Mouse (Mus musculus) midbrain, embryonic 16.5 days (tissue): ENCODE measurements around the gene Cdhr2. TPM values are rescaled to one million over a fixed set of nuclear protein-coding genes. Genes with fewer than 3 reads are reported as not detected.
A peak's percentile ranks its signal among the peaks of the same experiment; 100 is the strongest.

ENCODE experiments used
- ATAC-seq: fragments of 200-750 bp; cut with Nextera tagmentation; 2 replicates; pipeline ENCODE4 v1.8.0; 2017; ENCODE audit warnings: moderate TSS enrichment
- H3K27ac ChIP-seq: fragments of 300-500 bp; sonication (generic); 2 replicates; pipeline ENCODE4 v1.5.1; 2014; ENCODE audit warnings: mild to moderate bottlenecking, low read length, mixed read lengths
- H3K27me3 ChIP-seq: fragments of 300-500 bp; sonication (generic); 2 replicates; pipeline ENCODE4 v1.6.1; 2014; ENCODE audit warnings: low read depth, low read length, mixed read lengths; ENCODE audit not compliant: control insufficient read depth, insufficient read depth
- H3K36me3 ChIP-seq: fragments of 300-500 bp; sonication (generic); 2 replicates; pipeline ENCODE4 v1.6.1; 2014; ENCODE audit warnings: mild to moderate bottlenecking, low read length, moderate library complexity, mixed read lengths; ENCODE audit not compliant: control insufficient read depth, insufficient read depth
- H3K4me1 ChIP-seq: fragments of 300-500 bp; sonication (generic); 2 replicates; pipeline ENCODE4 v1.6.1; 2014; ENCODE audit warnings: mild to moderate bottlenecking, low read length, mixed read lengths; ENCODE audit not compliant: control insufficient read depth, insufficient read depth
- H3K4me2 ChIP-seq: fragments of 300-500 bp; sonication (generic); 2 replicates; pipeline ENCODE4 v1.6.1; 2014; ENCODE audit warnings: mild to moderate bottlenecking, low read length, mixed read lengths
- H3K4me3 ChIP-seq: fragments of 300-500 bp; sonication (generic); 2 replicates; pipeline ENCODE4 v1.5.1; 2014; ENCODE audit warnings: low read depth, mild to moderate bottlenecking, low read length, moderate library complexity, mixed read lengths
- H3K9ac ChIP-seq: fragments of 300-500 bp; sonication (generic); 2 replicates; pipeline ENCODE4 v1.6.1; 2014; ENCODE audit warnings: low read depth, low read length, mixed read lengths
- H3K9me3 ChIP-seq: fragments of 300-500 bp; sonication (generic); replicated peaks from 2 replicates; pipeline ENCODE4 v1.6.1; 2014; ENCODE audit warnings: mild to moderate bottlenecking, low read length, mixed read lengths; ENCODE audit not compliant: control insufficient read depth, poor library complexity, severe bottlenecking
- WGBS: fragments of 180-500 bp; shearing (Covaris S2); extraction: QIAGEN DNeasy Blood & Tissue Kit; methylation state at CpG from one replicate; pipeline ENCODE4 v1.1.7; 2014; 5-methylcytosine and 5-hydroxymethylcytosine counted together
- polyA plus RNA-seq: library from polyadenylated mRNA; unstranded; fragments of >200 nt; fragmentation: Nextera tagmentation; extraction: Ambion mirVana; gene quantifications from 2 replicates; pipeline ENCODE4 v1.2.1, GENCODE M21; 2015

Cdhr2 gene
- polyA plus RNA-seq, 1 experiment from 2014 or later, result 0.36 TPM

GRCm38 (mm10) chr13:54754169-54755080 is 53.2 kb downstream of the Cdhr2 start:
- peaks cover 3% of the 10 kb centered on the region; the same call in 1 of the 2 replicates for H3K27me3 ChIP-seq
- no peak overlapping the region for H3K4me2 ChIP-seq
- WGBS, result 33% methylated on average over 12 of the region's 12 CpGs
- peaks cover 34% of the 10 kb centered on the region for H3K4me1 ChIP-seq
- ATAC-seq, result no peak
- H3K36me3 ChIP-seq, result no peaks in the 10 kb centered on the region
- no peak overlapping the region for H3K4me3 ChIP-seq
- H3K9ac ChIP-seq, result no peak overlapping the region
- H3K9me3 ChIP-seq, result no peaks in the 10 kb centered on the region
- no peak overlapping the region for H3K27ac ChIP-seq

- Histone ChIP-seq H3K4me3 (no peak overlapping the region), H3K4me2 (peak overlapping the region; percentile 27; the same call in 1 of the 2 replicates), H3K4me1 (peaks cover 35% of the 10 kb centered on the region), H3K9ac (peak overlapping the region; percentile 33; the same call in 1 of the 2 replicates), H3K27ac (peak overlapping the region; percentile 66), H3K27me3 (peaks cover 3% of the 10 kb centered on the region; the same call in 1 of the 2 replicates), H3K9me3 (no peaks in the 10 kb centered on the region), H3K36me3 (no peaks in the 10 kb centered on the region)
- 15% methylated on average over 9 of the region's 9 CpGs for WGBS
- ATAC-seq, result no peak
These were observed 54.1 kb downstream of the Cdhr2 start for GRCm38 (mm10) chr13:54755201-54755830.

- Histone ChIP-seq H3K4me1 (peaks cover 37% of the 10 kb centered on the region), H3K9ac (no peak overlapping the region), H3K27me3 (0 out of 2 replicates have a peak, but pooled peaks cover under 1% of the 10 kb centered on the region), H3K9me3 (no peaks in the 10 kb centered on the region), H3K4me2 (no peak overlapping the region), H3K4me3 (no peak overlapping the region), H3K27ac (no peak overlapping the region), H3K36me3 (no peaks in the 10 kb centered on the region)
- ATAC-seq, result no peak
- WGBS, result 91% methylated on average over 8 of the region's 8 CpGs
These were observed 55.0 kb downstream of the Cdhr2 start for GRCm38 (mm10) chr13:54756156-54756712.

- Histone ChIP-seq H3K4me1 (peaks cover 37% of the 10 kb centered on the region), H3K4me2 (peak overlapping the region; percentile 70), H3K27ac (peak overlapping the region; percentile 91), H3K9ac (peak overlapping the region; percentile 65), H3K27me3 (no peaks in the 10 kb centered on the region), H3K9me3 (no peaks in the 10 kb centered on the region), H3K4me3 (peak overlapping the region; percentile 42), H3K36me3 (no peaks in the 10 kb centered on the region)
- no peak for ATAC-seq
- WGBS, result 27% methylated on average over 10 of the region's 10 CpGs
These were observed 56.0 kb downstream of the Cdhr2 start for GRCm38 (mm10) chr13:54757093-54757830.

GRCm38 (mm10) chr13:54758045-54758755 is 56.9 kb downstream of the Cdhr2 start:
- under 1% methylated on average over 43 of the region's 43 CpGs for WGBS
- Histone ChIP-seq H3K27me3 (peaks cover 3% of the 10 kb centered on the region), H3K27ac (peak overlapping the region; percentile 91), H3K4me2 (peak overlapping the region; percentile 70), H3K4me3 (peak overlapping the region; percentile 42), H3K36me3 (no peaks in the 10 kb centered on the region), H3K4me1 (peaks cover 33% of the 10 kb centered on the region), H3K9ac (peak overlapping the region; percentile 65), H3K9me3 (no peaks in the 10 kb centered on the region)
- peak; percentile 85 for ATAC-seq

GRCm38 (mm10) chr13:54758756-54759470 is 57.7 kb downstream of the Cdhr2 start:
- H3K9me3 ChIP-seq, result no peaks in the 10 kb centered on the region
- H3K9ac ChIP-seq, result peak overlapping the region; percentile 65
- H3K27ac ChIP-seq, result peak overlapping the region; percentile 91
- H3K4me2 ChIP-seq, result peak overlapping the region; percentile 70
- no peaks in the 10 kb centered on the region for H3K36me3 ChIP-seq
- peaks cover 33% of the 10 kb centered on the region for H3K4me1 ChIP-seq
- H3K4me3 ChIP-seq, result peak overlapping the region; percentile 42
- no peak; the same call in none of the 2 replicates for ATAC-seq
- peaks cover 11% of the 10 kb centered on the region for H3K27me3 ChIP-seq
- WGBS, result under 1% methylated on average over 29 of the region's 29 CpGs

- no peaks in the 10 kb centered on the region for H3K9me3 ChIP-seq
- H3K9ac ChIP-seq, result peak overlapping the region; percentile 65
- H3K4me2 ChIP-seq, result peak overlapping the region; percentile 70
- peaks cover 14% of the 10 kb centered on the region for H3K27me3 ChIP-seq
- no peaks in the 10 kb centered on the region for H3K36me3 ChIP-seq
- H3K27ac ChIP-seq, result no peak overlapping the region
- H3K4me3 ChIP-seq, result peak overlapping the region; percentile 42
- WGBS, result 10% methylated on average over 7 of the region's 7 CpGs
- H3K4me1 ChIP-seq, result peaks cover 34% of the 10 kb centered on the region
- no peak for ATAC-seq
These were observed 58.2 kb downstream of the Cdhr2 start for GRCm38 (mm10) chr13:54759496-54759895.
